Mouse (Mus musculus): ENCODE measurements around the gene Cnga3. TPM values are rescaled to one million over a fixed set of nuclear protein-coding genes. Genes with fewer than 3 reads are reported as not detected.

Gene Cnga3
- polyA plus RNA-seq, 1 experiment: 0.14 TPM

GRCm38 (mm10) chr1:37299540-37300491 is 85.6 kb downstream of the Cnga3 start, which contains the start of gene Inpp4a:
TSS of gene Inpp4a (plus strand) at chr1:37299865.
- Histone ChIP-seq H3K27ac (ENCODE audit: insufficient read depth, low read length) (no peak within 1 kb of the TSS), H3K4me3 (ENCODE audit: insufficient read depth, low read length) (peak within 1 kb of the TSS; percentile 61), H3K4me1 (ENCODE audit: control insufficient read depth, insufficient read depth, low read length) (0 out of 2 replicates have a peak, but pooled peaks cover 4% of the 10 kb centered on the region)
- TF ChIP-seq CTCF (IDR thresholded peaks at IDR 0.05; ENCODE audit: borderline replicate concordance, insufficient read depth, low read length) (no peak), POLR2A (IDR thresholded peaks at IDR 0.05; ENCODE audit: low read depth, low read length) (peak; percentile 63)

GRCm38 (mm10) chr1:37300650-37301049 is 86.4 kb downstream of the Cnga3 start:
- TF ChIP-seq CTCF (IDR thresholded peaks at IDR 0.05; ENCODE audit: borderline replicate concordance, insufficient read depth, low read length) (no peak), POLR2A (IDR thresholded peaks at IDR 0.05; ENCODE audit: low read depth, low read length) (no peak)
- H3K27ac ChIP-seq (ENCODE audit: insufficient read depth, low read length): no peak overlapping the region
- peak overlapping the region; percentile 61 for H3K4me3 ChIP-seq (ENCODE audit: insufficient read depth, low read length)
- H3K4me1 ChIP-seq (ENCODE audit: control insufficient read depth, insufficient read depth, low read length): 0 out of 2 replicates have a peak, but pooled peaks cover 4% of the 10 kb centered on the region

DNA sequence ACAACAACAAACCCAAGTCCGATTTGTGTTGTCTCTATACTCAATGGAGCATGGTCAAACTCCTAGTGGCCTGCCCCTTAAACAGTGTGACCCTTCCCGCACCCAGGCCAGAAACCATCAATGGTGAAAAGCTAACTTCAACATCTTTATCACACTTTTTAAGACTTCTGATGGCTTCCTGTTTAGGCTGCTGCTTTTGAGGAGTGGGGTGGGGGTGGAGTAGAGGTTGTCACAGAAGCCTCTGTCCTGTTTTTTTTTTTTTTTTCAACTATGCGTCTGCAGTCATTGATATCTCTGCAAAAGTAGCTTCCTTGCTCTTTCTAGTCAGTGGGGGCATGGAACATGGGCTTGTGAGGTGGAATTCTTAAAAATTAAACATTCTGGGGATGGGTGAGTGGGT is 88.6 kb downstream of the Cnga3 start:
- no peak overlapping the region for H3K4me3 ChIP-seq (ENCODE audit: insufficient read depth, low read length)
- H3K27ac ChIP-seq (ENCODE audit: insufficient read depth, low read length): no peak overlapping the region
- 0 out of 2 replicates have a peak, but pooled peaks cover 4% of the 10 kb centered on the region for H3K4me1 ChIP-seq (ENCODE audit: control insufficient read depth, insufficient read depth, low read length)
- TF ChIP-seq CTCF (IDR thresholded peaks at IDR 0.05; ENCODE audit: borderline replicate concordance, insufficient read depth, low read length) (no peak), POLR2A (IDR thresholded peaks at IDR 0.05; ENCODE audit: low read depth, low read length) (no peak)

GRCm38 (mm10) chr1:37305691-37306287 is 91.6 kb downstream of the Cnga3 start:
- TF ChIP-seq CTCF (IDR thresholded peaks at IDR 0.05; ENCODE audit: borderline replicate concordance, insufficient read depth, low read length) (no peak), POLR2A (IDR thresholded peaks at IDR 0.05; ENCODE audit: low read depth, low read length) (no peak)
- no peak overlapping the region for H3K27ac ChIP-seq (ENCODE audit: insufficient read depth, low read length)
- 0 out of 2 replicates have a peak, but pooled peaks cover 2% of the 10 kb centered on the region for H3K4me1 ChIP-seq (ENCODE audit: control insufficient read depth, insufficient read depth, low read length)
- no peak overlapping the region for H3K4me3 ChIP-seq (ENCODE audit: insufficient read depth, low read length)

GRCm38 (mm10) chr1:37307586-37307985 is 93.4 kb downstream of the Cnga3 start:
- TF ChIP-seq POLR2A (IDR thresholded peaks at IDR 0.05; ENCODE audit: low read depth, low read length) (no peak), CTCF (IDR thresholded peaks at IDR 0.05; ENCODE audit: borderline replicate concordance, insufficient read depth, low read length) (no peak)
- Histone ChIP-seq H3K27ac (ENCODE audit: insufficient read depth, low read length) (no peak overlapping the region), H3K4me3 (ENCODE audit: insufficient read depth, low read length) (no peak overlapping the region), H3K4me1 (ENCODE audit: control insufficient read depth, insufficient read depth, low read length) (no peaks in the 10 kb centered on the region)

DNA sequence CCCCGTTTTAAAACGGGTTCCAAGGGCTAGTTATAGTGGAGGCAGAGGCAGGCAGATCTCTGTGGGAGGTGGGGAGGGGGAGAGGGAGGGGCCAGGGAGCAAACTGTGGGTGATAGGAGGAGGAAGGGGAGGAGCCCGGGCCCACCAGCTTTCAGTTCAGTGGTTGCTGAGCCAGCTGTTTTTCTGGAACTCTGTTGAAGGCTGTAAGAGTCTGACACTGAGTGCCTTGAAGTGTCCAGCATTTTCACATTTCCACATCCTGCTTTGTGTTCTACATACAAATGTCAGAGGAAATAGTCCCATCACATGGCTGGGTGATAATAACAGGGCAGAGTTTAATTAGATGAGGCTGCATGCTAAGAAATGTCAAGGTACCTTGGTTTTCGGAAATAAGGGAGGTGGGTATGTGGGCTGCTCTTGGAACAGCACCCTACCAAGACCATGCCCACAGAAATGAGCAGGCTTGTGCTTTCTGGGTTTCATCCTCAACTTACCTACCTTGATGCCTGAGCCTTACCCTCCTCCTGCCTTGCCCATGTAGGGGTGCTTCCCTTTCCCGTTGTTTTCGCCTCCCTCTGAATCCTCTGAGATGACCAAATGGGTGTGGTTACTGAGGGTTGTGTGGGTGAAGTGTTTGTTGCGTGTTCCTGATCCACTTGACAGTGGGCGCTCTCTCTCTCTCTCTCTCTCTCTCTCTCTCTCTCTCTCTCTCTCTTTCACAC is 93.9 kb downstream of the Cnga3 start:
- Histone ChIP-seq H3K4me3 (ENCODE audit: insufficient read depth, low read length) (no peak overlapping the region), H3K4me1 (ENCODE audit: control insufficient read depth, insufficient read depth, low read length) (no peaks in the 10 kb centered on the region), H3K27ac (ENCODE audit: insufficient read depth, low read length) (no peak overlapping the region)
- TF ChIP-seq POLR2A (IDR thresholded peaks at IDR 0.05; ENCODE audit: low read depth, low read length): no peak
- no peak for TF ChIP-seq CTCF (IDR thresholded peaks at IDR 0.05; ENCODE audit: borderline replicate concordance, insufficient read depth, low read length)

DNA sequence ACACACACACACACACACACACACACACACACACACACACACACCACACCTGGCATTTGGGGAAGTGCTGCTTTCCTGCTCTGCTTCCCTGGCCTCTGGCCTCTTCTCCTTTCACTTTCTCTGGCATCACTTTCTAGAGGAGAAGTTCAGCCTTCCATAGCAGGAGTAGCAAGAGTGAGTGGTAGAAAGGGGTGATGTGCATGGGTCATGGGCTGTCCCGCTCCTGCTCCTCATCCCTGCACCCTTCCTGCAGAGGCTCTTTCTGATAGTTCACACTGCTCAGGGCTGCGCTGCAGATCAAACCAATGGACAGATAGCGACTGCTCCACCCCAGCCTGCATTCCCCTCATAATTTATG is 94.5 kb downstream of the Cnga3 start:
- Histone ChIP-seq H3K4me3 (ENCODE audit: insufficient read depth, low read length) (no peak overlapping the region), H3K4me1 (ENCODE audit: control insufficient read depth, insufficient read depth, low read length) (no peaks in the 10 kb centered on the region), H3K27ac (ENCODE audit: insufficient read depth, low read length) (no peak overlapping the region)
- TF ChIP-seq POLR2A (IDR thresholded peaks at IDR 0.05; ENCODE audit: low read depth, low read length): no peak
- TF ChIP-seq CTCF (IDR thresholded peaks at IDR 0.05; ENCODE audit: borderline replicate concordance, insufficient read depth, low read length): no peak

DNA sequence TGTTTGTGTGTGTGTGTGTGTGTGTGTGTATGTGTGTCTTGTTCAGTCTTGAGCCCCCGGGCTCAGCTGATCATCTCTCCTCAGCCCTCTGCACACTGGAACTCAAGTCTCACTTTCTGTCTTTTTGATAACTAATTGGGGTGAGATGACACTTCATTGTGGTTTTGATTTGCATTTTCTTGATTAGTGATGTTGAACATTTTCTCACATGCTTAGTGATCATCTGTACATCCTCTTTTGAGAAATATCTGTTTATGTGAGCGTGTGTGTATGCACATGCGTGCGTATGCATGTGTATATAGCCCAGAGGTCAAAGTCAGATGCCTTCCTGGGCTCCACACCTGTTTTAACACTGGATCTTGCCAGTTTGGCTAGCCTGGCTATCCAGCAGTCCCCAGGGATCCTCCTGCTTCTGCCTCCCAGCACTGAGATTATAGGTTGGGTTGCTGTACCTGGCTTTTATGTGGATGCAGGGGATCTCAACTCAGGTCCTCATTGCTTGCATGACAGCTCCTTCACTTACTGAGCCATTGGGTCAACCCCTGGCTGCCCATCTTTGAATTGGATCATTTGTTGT is 95.8 kb downstream of the Cnga3 start:
- H3K27ac ChIP-seq (ENCODE audit: insufficient read depth, low read length): no peak overlapping the region
- no peak overlapping the region for H3K4me3 ChIP-seq (ENCODE audit: insufficient read depth, low read length)
- TF ChIP-seq CTCF (IDR thresholded peaks at IDR 0.05; ENCODE audit: borderline replicate concordance, insufficient read depth, low read length) (no peak), POLR2A (IDR thresholded peaks at IDR 0.05; ENCODE audit: low read depth, low read length) (no peak)
- H3K4me1 ChIP-seq (ENCODE audit: control insufficient read depth, insufficient read depth, low read length): no peaks in the 10 kb centered on the region

Other genes starting within 250 kb of the Cnga3 start
- gene Vwa3b, start 187.8 kb upstream of the Cnga3 start, polyA plus RNA-seq (2011; ENCODE audit: insufficient read length, low read depth, missing spikeins): 0.39 TPM in 1 of 2 replicates, not detected in the other
- gene Inpp4a, start 85.4 kb downstream of the Cnga3 start, polyA plus RNA-seq (2011; ENCODE audit: insufficient read length, low read depth, missing spikeins): 11.0 and 11.4 TPM in 2 replicates
- 70.2 and 76.7 TPM in 2 replicates for gene Coa5, start 215.7 kb downstream of the Cnga3 start, polyA plus RNA-seq (2011; ENCODE audit: insufficient read length, low read depth, missing spikeins)
- 65.1 and 82.8 TPM in 2 replicates for gene Unc50, start 215.7 kb downstream of the Cnga3 start, polyA plus RNA-seq (2011; ENCODE audit: insufficient read length, low read depth, missing spikeins)

Data from embryonic fibroblast, embryonic 13.5 days (primary cell).